Mouse (Mus musculus): ENCODE results near the gene Atp5j.

Gene Atp5j

DNA sequence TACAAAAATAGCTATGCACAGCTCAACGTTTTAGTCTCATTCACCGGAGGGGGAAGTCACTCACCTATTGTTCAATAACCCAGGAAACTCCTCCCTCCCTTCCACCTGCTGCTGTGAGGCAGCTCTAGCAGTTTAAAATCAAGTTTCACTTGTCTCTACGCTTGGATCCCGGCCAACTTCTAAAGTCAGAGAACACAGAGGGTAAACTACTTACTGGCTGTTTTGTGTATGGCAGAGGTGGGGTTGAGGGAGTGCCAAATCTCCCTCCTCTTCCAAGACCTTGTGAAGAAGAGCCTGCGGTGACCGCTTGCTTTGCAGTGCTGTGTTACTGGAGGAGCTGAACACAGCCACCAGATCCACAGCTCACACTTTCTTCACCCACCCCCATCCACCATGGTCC is 10.4 kb downstream of the Atp5j start:
- POLR2A ChIA-PET, result interaction anchor here (0.6 to 17.1 kb wide), 40 partner anchors 4 to 109 kb away, joined by 3 to 290 read pairs (median 7); partner anchors contain the start of genes Gabpa (in 4 of the 4), Atp5j (in 3 of the 4), Jam2 (in 3 of the 4) and Mrpl39 (in 2 of the 4)
- CTCF ChIA-PET, result interaction anchor here in 3 of 4 experiments (0.6 to 1.3 kb wide), 4 partner anchors 9 to 90 kb away, joined by 3 to 5 read pairs (median 4); partner anchors contain the start of gene Mrpl39 (in 1 of the 3)

DNA sequence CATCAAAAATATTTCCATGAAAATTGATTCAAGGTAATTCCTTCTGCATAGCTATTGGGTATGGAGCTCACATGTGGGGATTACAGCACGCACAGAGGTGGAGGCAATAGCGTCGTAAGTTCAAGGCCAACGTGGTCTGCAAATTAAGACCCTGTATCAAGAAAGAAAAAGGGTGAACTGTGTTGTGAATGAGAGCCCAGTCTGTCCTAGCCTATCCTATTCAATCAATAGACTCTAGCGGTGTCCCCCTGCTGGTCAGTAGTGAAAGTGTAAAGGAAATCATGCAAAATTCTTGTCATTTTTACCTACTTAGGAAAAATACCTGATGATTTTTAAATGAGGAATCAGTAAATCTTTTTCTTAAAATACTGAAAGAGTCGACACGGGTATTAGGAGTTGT is 18.0 kb downstream of the Atp5j start:
- CTCF ChIA-PET, result no interaction called here
- POLR2A ChIA-PET, result interaction anchor here in 2 of 4 experiments (0.8 to 17.1 kb wide), 13 partner anchors 9 to 96 kb away, joined by 3 to 290 read pairs (median 4); partner anchors contain the start of genes Gabpa (in 2 of the 2), Atp5j (in 1 of the 2) and Mrpl39 (in 1 of the 2)

DNA sequence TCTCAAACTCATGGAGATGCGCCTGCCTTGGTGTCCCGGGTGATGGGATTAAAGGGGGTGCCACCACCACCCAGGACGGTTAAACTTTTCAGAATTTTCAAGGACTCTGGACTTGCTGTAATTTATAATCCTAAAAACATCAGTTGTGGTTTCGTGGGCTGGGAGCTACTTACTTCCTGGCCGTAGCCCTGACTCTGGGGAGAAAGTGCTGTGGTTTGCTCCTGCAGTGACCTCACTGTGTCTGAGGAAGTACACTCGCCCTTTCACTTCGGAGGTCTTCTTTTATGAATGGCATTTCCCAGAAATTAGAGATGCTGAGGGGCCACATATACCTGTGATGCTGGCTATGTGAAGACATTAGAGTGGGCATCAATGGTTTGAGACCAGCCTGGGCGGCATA is 20.9 kb downstream of the Atp5j start:
- ChIA-PET POLR2A (interaction anchor here in 2 of 4 experiments (0.7 to 17.1 kb wide), 14 partner anchors 10 to 79 kb away, joined by 3 to 290 read pairs (median 8); partner anchors contain the start of genes Atp5j (in 2 of the 2), Gabpa (in 2 of the 2) and Mrpl39 (in 1 of the 2)), CTCF (interaction anchor here in 1 of 4 experiments (0.6 kb wide), 1 partner anchor 14 kb away, joined by 7 read pairs; no protein-coding TSS in a partner anchor)

DNA sequence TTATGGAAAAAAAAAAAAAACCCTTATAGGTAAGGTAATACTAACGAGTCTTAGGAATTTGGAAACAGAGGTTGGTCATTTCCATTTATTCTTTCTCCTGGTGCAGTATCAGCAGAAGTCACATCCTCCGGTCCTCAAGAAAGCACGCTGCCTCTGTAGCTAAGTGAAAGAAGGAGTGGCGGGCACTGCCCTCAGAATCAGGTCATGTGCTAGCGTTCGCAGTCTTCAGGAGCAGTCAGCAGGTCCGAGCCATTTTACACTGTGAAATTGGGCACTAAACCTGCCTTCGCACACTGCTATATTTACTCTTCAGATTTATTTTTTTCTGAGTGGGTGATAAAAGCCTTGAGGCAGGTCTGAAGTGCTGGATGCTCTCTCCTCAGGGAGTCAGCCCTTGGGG is 21.6 kb downstream of the Atp5j start:
- CTCF ChIA-PET, result interaction anchor here in 2 of 4 experiments (0.6 to 1.2 kb wide), 2 partner anchors 13 kb away, joined by 5 to 7 read pairs; no protein-coding TSS in a partner anchor
- POLR2A ChIA-PET, result interaction anchor here (0.7 to 17.1 kb wide), 27 partner anchors 10 to 79 kb away, joined by 3 to 290 read pairs (median 5); partner anchors contain the start of genes Atp5j (in 2 of the 4), Gabpa (in 2 of the 4) and Mrpl39 (in 2 of the 4)

DNA sequence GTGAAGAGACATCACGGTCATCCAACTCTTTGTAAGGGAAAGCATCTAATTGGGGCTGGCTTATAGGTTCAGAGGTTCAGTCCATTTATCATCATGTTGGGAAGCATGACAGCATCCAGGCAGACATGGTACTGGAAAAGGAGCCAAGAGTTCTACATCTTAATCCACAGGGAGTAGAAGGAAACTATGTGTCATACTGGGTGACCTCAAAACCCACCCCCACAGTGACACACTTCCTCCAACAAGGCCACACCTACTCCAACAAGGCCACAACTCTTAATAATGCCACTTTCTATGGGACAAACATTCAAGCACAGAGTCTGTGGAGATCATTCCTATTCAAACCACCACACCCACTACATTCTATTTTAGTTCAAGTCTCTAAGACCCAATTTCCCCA is 25.2 kb downstream of the Atp5j start:
- ChIA-PET POLR2A (interaction anchor here in 2 of 4 experiments (0.5 to 17.1 kb wide), 6 partner anchors 14 to 73 kb away, joined by 3 to 290 read pairs (median 8); partner anchors contain the start of genes Atp5j (in 1 of the 2), Gabpa (in 1 of the 2) and Mrpl39 (in 1 of the 2)), CTCF (no interaction called here)

DNA sequence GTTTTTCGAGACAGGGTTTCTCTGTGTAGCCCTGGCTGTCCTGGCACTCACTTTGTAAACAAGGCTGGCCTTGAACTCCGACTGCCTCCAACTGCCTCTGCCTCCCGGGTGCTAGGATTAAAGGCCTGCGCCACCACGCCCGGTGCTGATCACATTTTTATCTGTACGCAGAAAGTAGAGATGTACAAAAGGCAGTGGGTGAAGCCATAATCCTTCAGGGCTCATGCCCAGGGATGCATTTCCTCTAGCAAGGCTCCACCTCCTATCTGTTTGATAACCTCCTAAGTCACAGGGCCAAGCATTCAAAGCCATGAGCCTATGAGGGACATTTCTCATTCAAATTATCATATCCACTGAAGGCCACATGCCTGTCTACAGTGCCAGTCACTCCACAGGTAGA is 27.6 kb downstream of the Atp5j start:
- POLR2A ChIA-PET, result interaction anchor here in 2 of 4 experiments (0.9 to 1.5 kb wide), 11 partner anchors 9 to 35 kb away, joined by 3 to 4 read pairs (median 3); no protein-coding TSS in a partner anchor
- CTCF ChIA-PET, result no interaction called here

DNA sequence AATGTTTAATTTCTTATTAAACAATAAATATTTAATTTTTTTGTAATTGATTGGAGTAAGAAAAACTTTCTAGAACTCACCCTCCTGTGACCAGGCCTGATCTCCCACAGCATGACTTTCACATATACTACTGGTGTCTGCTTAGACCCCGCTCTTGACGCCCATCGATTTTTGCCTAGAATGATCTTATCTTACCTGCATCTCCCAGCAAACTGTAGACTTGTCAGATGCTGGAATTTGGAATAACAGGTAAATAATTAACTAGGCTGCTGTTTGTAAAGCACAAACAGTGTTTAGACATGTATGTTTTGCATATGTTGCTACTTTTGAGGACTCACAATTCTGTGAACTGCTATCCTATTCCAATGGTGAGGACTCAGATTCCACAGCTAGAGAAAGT is 29.2 kb downstream of the Atp5j start:
- CTCF ChIA-PET, result no interaction called here

DNA sequence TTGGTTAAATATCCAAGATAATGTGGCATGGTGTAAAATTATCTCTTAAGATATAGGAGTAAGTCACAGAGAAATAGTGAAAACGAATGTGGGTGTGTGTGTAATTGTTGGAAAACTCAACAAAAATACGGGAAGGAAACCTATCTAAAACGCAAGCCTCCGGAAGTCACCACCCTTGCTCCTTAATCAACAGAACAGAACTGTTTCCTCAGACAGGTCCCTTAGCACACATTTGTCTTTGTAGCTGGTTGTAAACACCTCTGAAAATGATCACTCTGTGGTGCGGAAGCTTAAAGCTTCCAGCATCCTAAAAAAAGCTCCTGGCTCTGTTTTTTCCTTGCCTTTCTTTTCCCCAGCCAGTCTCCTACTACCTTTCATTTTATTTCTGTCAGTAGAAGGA is 30.6 kb downstream of the Atp5j start:
- POLR2A ChIA-PET, result interaction anchor here in 3 of 4 experiments (1.0 to 7.0 kb wide), 18 partner anchors 8 to 71 kb away, joined by 3 to 39 read pairs (median 5); partner anchors contain the start of genes Gabpa (in 1 of the 3) and Jam2 (in 1 of the 3)
- CTCF ChIA-PET, result no interaction called here

More for the DNA sequence above, 29.2 kb downstream of the Atp5j start:
- POLR2A ChIA-PET, result interaction anchor here in 2 of 4 experiments (0.8 to 7.0 kb wide), 7 partner anchors 11 to 27 kb away, joined by 3 to 39 read pairs (median 16); no protein-coding TSS in a partner anchor

DNA sequence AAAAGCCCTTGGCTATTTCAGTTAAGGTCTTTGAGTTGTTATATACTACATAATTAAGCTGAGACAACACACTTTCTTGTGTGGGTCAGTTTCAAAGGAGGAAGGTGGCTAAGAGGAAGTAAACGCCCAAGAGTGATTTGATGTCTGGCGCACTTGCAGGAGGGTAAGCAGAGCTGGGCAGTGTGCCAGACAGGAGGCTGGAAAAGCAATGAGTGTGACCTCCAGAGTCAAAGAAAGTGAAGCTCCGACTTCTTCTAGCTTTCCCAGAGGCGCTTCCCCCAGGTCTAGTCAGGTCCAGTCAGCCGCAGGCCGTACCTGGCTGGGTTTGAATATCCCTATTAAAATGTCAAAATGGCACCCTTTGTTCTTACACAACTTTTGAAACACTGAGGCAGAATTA is 33.2 kb downstream of the Atp5j start:
- CTCF ChIA-PET, result interaction anchor here in 2 of 4 experiments (0.5 to 0.6 kb wide), 2 partner anchors 73 to 200 kb away, joined by 3 to 4 read pairs; no protein-coding TSS in a partner anchor
- POLR2A ChIA-PET, result interaction anchor here in 3 of 4 experiments (0.6 to 7.0 kb wide), 24 partner anchors 9 to 67 kb away, joined by 3 to 39 read pairs (median 4); partner anchors contain the start of genes Mrpl39 (in 2 of the 3) and Jam2 (in 1 of the 3)

DNA sequence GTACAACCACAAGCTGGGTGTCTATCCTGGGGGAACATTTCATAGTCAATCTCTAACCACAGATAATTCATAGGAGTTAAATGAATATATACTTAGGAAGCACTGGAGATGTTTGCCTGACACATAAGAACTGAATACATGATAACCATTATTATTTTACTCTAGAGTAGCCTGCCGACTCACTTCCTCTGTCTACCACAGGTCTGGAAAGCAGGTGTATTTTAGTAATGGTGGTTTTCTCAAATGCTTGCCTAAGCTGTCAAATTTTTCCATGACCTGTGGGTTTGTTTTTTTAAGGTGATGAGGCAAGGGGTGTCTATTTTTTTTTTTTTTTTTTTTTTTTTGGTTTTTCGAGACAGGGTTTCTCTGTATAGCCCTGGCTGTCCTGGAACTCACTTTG is 35.4 kb downstream of the Atp5j start:
- POLR2A ChIA-PET, result interaction anchor here (0.6 to 11.7 kb wide), 20 partner anchors 9 to 736 kb away, joined by 3 to 195 read pairs (median 4); partner anchors contain the start of gene Jam2 (in 2 of the 4)
- CTCF ChIA-PET, result interaction anchor here in 2 of 4 experiments (0.6 to 1.0 kb wide), 3 partner anchors 12 to 16 kb away, joined by 3 to 7 read pairs (median 4); no protein-coding TSS in a partner anchor

DNA sequence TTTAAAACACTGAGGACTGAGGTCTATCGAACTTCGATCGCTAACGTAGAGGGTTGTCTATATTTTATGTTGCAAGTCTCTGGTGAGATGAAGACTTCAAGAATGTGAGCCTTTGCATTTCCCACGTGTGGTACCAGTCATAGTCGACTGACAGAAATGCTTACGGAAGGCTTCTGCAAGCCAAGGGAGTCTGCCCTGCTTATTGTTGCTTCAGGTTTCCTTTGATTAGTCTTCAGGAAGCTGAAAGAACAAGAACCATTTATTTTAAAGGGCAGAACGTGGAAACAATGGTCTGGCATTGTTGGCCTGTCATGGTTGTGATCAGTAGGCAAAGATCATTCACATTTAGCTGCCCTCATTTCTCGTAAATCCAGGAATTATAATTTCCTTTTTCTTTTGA is 38.7 kb downstream of the Atp5j start:
- CTCF ChIA-PET, result interaction anchor here in 1 of 4 experiments (0.5 kb wide), 1 partner anchor 61 kb away, joined by 3 read pairs; the partner anchor contains the start of gene Mrpl39

DNA sequence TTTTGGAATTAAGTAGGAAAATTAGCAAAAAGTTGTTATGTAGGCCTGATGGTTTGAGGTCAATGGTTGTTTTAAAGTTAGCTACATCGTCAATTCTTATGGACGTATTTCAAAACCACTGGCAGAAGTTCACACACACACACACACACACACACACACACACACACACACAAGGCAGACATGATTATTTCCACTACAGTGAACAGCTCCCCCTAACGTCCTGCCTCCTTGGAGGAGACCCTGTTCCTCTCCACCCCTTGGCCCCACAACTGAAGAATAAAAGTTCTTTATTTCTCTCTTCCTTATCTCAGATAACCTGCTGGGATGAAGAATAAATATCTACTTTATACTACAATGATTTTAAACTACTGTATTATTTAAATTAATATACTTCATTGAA is 40.1 kb downstream of the Atp5j start:
- ChIA-PET POLR2A (interaction anchor here in 3 of 4 experiments (0.6 to 11.7 kb wide), 11 partner anchors 9 to 64 kb away, joined by 3 to 195 read pairs (median 4); partner anchors contain the start of gene Jam2 (in 2 of the 3)), CTCF (interaction anchor here in 1 of 4 experiments (0.6 kb wide), 1 partner anchor 29 kb away, joined by 3 read pairs; no protein-coding TSS in a partner anchor)

More for the DNA sequence above, 38.7 kb downstream of the Atp5j start:
- POLR2A ChIA-PET, result interaction anchor here in 2 of 4 experiments (1.0 to 11.7 kb wide), 6 partner anchors 14 to 38 kb away, joined by 3 to 195 read pairs (median 7); partner anchors contain the start of genes Jam2 (in 2 of the 2) and Gabpa (in 1 of the 2)

DNA sequence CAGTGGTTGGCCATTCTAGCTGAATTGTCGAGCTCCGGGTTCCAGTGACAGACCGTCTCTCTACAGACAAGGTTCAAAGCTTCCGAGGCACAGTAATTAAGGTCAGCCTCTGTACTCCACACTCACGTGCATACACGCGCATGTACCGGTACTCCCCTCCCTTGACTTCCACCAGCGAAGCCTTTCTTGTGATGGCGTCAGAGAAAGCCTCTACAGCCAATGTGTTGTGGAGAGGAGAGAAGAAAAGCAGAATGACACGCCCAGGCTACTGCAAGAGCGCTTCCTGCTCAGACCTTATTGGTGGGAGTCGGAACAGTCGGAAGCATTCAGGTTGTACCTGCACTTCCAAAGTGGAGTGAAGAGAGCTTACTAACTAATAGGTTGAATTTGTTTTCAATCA is 42.0 kb downstream of the Atp5j start:
- POLR2A ChIA-PET, result interaction anchor here in 3 of 4 experiments (0.6 to 11.7 kb wide), 18 partner anchors 10 to 89 kb away, joined by 3 to 195 read pairs (median 4); partner anchors contain the start of genes Jam2 (in 2 of the 3) and Mrpl39 (in 2 of the 3)
- CTCF ChIA-PET, result no interaction called here

DNA sequence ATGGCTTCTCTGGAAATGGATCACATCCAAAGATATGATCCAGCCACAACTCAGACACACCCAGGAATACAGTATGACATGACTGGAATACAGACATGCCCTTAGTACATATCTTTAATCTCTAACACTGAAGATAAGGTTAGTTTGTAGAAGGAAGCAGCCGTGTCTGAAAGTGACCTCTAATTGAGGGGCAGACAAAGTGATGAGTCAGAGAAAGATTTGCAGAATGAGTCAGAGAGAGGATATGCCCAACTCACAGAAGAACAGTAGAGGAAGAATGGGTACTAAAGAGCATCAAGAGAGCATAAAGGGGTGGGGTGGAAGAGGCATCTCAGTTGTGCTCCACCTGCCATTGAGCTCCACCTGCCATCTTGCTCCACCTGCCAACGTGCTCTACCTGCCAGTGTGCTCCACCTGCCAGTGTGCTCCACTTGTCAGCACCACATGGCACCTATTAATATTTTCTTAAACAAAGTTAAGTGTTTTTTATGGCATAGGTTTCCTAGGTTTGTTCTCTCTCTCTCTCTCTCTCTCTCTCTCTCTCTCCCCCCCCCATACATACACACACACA is 44.7 kb downstream of the Atp5j start:
- POLR2A ChIA-PET, result interaction anchor here in 3 of 4 experiments (0.8 to 11.7 kb wide), 7 partner anchors 9 to 128 kb away, joined by 3 to 195 read pairs (median 4); partner anchors contain the start of gene Jam2 (in 2 of the 3)
- CTCF ChIA-PET, result no interaction called here

DNA sequence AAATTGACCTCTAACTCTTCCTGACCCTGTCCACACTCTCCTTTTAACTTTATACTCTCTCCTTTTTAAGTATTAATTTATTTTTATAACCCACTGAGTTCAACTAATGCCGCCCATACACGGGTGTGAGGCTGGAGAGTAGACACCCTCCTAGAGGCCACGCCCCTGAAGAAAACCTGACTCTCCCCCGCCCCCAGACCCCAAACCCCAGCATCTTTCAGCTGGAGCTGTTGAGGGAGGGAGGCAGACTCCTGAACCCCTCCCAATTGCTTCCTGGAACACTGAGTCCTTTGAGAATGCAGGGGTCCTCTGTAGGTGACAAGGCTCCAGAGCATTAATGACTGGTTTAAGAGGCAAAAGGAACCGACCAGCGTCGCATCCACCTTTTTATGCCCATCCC is 50.5 kb downstream of the Atp5j start:
- POLR2A ChIA-PET, result interaction anchor here (0.6 to 16.2 kb wide), 20 partner anchors 9 to 50 kb away, joined by 3 to 369 read pairs (median 4); partner anchors contain the start of genes Jam2 (in 3 of the 4), Mrpl39 (in 2 of the 4), Atp5j (in 1 of the 4) and Gabpa (in 1 of the 4)
- CTCF ChIA-PET, result no interaction called here

DNA sequence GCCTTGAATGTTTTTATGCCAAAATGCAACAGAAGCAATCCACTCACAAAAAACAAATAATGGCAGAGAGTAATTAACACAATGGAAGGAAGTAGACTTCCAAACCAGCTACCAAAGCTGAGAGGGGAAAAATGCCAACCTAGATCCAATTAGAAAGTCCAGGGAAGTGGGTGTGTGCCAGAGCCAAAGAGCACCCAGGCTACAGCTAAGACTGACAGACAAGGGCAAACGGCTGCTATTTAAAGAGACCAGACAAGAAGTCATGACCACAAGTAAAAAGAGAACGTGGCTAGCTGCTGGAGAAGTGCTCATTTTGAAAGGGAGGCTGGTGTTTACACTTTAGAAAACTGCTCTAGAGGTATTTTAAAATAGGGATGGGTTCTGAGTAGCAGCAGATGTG is 52.1 kb downstream of the Atp5j start:
- CTCF ChIA-PET, result interaction anchor here in 2 of 4 experiments (0.6 to 0.7 kb wide), 2 partner anchors 12 to 199 kb away, joined by 3 read pairs; no protein-coding TSS in a partner anchor

DNA sequence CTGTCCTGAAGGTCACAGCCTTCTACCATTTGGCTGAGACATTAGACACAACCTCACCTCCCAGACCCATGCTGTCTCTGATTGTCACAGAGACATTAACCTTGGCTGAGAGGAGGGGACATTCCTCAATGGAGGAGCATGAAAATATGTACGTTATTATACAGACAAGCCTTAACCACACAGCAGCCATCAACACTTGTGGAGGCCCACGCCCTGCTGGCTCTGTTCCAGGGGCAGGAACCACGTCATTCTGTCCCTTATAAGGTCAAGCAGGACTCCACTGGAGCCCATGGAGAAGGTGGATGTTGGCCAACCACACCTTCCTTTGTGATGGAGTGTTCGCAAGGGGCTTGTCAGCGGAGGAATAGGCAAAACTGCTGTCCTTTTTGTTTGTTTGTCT is 55.7 kb downstream of the Atp5j start:
- CTCF ChIA-PET, result interaction anchor here in 3 of 4 experiments (1.0 to 1.7 kb wide), 3 partner anchors 44 kb away, joined by 3 to 5 read pairs (median 4); partner anchors contain the start of gene Mrpl39 (in 3 of the 3)
- POLR2A ChIA-PET, result interaction anchor here (0.6 to 16.2 kb wide), 53 partner anchors 3 to 394 kb away, joined by 3 to 369 read pairs (median 8); partner anchors contain the start of genes Gabpa (in 4 of the 4), Mrpl39 (in 4 of the 4), Atp5j (in 3 of the 4) and App (in 1 of the 4)

More for the DNA sequence above, 52.1 kb downstream of the Atp5j start:
- POLR2A ChIA-PET, result interaction anchor here (0.7 to 16.2 kb wide), 20 partner anchors 9 to 125 kb away, joined by 3 to 369 read pairs (median 4); partner anchors contain the start of genes Jam2 (in 3 of the 4) and Mrpl39 (in 2 of the 4)

All from embryonic stem cell, embryonic (primary cell).